Mouse (Mus musculus): Measurements from ENCODE around the gene Hoxa7.

The Hoxa7 gene

GRCm38 (mm10) chr6:52177806-52178205 is 43.8 kb downstream of the Hoxa7 start:
- in situ Hi-C loops (cut with MboI; ENCODE audit: low pct_unique_long_range_greater_than_20kb in 1 of 2, low sequenced_read_pairs in 2 of 2, unreplicated experiment in 1 of 2): no loop called here

GRCm38 (mm10) chr6:52177061-52177735 is 44.5 kb downstream of the Hoxa7 start, which contains the start of gene 5730596B20Rik:
TSS of gene 5730596B20Rik (plus strand) at chr6:52177498.
- in situ Hi-C loops (cut with MboI; ENCODE audit: low pct_unique_long_range_greater_than_20kb in 1 of 2, low sequenced_read_pairs in 2 of 2, unreplicated experiment in 1 of 2): no loop called here

- in situ Hi-C loops (cut with MboI; ENCODE audit: low pct_unique_long_range_greater_than_20kb in 1 of 2, low sequenced_read_pairs in 2 of 2, unreplicated experiment in 1 of 2): no loop called here
These were observed 45.3 kb downstream of the Hoxa7 start for GRCm38 (mm10) chr6:52176391-52176790.

GRCm38 (mm10) chr6:52175864-52176263 is 45.8 kb downstream of the Hoxa7 start:
- in situ Hi-C loops (cut with MboI; ENCODE audit: low pct_unique_long_range_greater_than_20kb in 1 of 2, low sequenced_read_pairs in 2 of 2, unreplicated experiment in 1 of 2): no loop called here

GRCm38 (mm10) chr6:52174968-52175751 is 46.5 kb downstream of the Hoxa7 start:
- in situ Hi-C loops (cut with MboI; ENCODE audit: low pct_unique_long_range_greater_than_20kb in 1 of 2, low sequenced_read_pairs in 2 of 2, unreplicated experiment in 1 of 2): no loop called here

DNA sequence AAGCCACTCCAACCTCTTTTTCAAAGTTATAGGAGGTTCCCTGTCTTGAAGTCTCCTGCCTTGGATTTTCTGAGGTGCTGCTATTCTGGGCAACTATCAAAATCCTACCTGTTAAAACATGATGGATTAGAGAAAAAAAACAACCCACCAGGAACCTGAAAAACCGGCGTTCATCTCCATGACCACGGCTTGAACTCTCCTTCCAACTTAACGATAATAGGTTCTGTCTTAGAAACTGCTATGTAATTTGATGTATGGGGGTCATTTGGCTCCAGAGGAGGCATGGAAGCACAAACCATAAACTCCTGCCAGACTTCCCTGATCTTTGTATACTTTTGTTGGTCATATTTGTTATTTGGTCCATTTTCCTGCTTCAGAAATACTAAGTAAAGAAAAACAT is 48.0 kb downstream of the Hoxa7 start:
- in situ Hi-C loops (cut with MboI; ENCODE audit: low pct_unique_long_range_greater_than_20kb in 1 of 2, low sequenced_read_pairs in 2 of 2, unreplicated experiment in 1 of 2): no loop called here

DNA sequence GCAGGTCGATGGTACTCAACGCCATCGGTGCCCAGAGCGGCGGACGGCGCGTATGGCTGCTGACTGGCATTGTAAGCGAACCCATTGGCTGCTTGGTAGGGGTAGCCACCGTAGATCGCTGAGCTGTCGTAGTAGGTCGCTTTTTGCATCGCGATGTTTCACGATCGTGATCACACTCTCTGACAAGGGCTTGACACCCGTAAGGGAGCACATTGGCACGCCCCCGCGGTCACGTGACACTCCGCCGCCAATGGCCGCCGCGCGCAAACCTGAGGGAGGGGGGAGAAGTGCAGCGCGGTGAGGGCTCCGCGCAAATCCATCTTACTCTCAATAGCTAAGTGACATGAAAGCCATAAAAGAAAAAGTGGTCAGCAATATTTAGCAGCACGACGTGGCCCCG is 49.2 kb downstream of the Hoxa7 start:
- in situ Hi-C loops (cut with MboI; ENCODE audit: low pct_unique_long_range_greater_than_20kb in 1 of 2, low sequenced_read_pairs in 2 of 2, unreplicated experiment in 1 of 2): no loop called here

DNA sequence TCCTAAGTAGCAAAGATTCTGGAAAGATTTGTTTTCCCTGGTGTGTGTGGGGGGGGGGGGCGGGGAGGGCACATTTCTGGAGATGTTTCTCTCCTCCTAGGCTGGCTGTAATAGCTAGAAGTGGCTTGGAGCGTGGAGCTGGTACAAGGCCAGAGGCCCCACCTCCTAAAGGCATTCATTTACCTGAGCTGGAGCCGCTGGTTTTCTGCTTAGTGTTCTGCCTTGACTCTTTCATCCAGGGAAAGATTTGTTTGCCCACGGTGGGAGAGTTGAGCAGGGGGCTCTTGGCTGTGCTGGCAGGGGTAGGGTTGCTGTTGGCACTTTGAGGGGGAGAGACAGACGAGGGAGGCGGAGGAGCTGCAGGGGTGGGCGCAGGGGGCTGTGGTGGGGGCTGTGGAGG is 49.7 kb downstream of the Hoxa7 start:
- in situ Hi-C loops (cut with MboI; ENCODE audit: low pct_unique_long_range_greater_than_20kb in 1 of 2, low sequenced_read_pairs in 2 of 2, unreplicated experiment in 1 of 2): no loop called here

DNA sequence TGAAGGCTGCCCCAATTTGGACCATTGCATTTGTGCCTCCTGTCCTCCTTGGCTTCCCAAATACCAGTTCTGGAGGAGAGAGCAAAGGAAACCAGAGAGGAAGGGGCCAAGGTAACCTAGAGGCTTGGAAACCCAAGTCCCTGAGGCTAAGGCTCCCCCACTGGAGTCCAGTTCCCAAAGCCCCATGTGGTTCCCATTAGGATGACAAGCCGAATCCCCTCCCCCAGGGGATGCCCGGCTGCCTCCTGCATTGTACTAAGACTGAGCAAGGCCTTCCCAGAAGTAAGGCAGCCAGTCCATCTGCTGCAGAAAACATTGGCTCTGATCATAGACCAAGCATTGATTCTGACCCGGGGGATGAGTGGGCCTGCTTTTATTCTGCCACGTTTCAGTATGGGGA is 50.3 kb downstream of the Hoxa7 start:
- in situ Hi-C loops (cut with MboI; ENCODE audit: low pct_unique_long_range_greater_than_20kb in 1 of 2, low sequenced_read_pairs in 2 of 2, unreplicated experiment in 1 of 2): no loop called here

GRCm38 (mm10) chr6:52170898-52171223 is 50.8 kb downstream of the Hoxa7 start:
- in situ Hi-C loops (cut with MboI; ENCODE audit: low pct_unique_long_range_greater_than_20kb in 1 of 2, low sequenced_read_pairs in 2 of 2, unreplicated experiment in 1 of 2): no loop called here

- in situ Hi-C loops (cut with MboI; ENCODE audit: low pct_unique_long_range_greater_than_20kb in 1 of 2, low sequenced_read_pairs in 2 of 2, unreplicated experiment in 1 of 2): no loop called here
These were observed 51.3 kb downstream of the Hoxa7 start for GRCm38 (mm10) chr6:52170166-52170897.

DNA sequence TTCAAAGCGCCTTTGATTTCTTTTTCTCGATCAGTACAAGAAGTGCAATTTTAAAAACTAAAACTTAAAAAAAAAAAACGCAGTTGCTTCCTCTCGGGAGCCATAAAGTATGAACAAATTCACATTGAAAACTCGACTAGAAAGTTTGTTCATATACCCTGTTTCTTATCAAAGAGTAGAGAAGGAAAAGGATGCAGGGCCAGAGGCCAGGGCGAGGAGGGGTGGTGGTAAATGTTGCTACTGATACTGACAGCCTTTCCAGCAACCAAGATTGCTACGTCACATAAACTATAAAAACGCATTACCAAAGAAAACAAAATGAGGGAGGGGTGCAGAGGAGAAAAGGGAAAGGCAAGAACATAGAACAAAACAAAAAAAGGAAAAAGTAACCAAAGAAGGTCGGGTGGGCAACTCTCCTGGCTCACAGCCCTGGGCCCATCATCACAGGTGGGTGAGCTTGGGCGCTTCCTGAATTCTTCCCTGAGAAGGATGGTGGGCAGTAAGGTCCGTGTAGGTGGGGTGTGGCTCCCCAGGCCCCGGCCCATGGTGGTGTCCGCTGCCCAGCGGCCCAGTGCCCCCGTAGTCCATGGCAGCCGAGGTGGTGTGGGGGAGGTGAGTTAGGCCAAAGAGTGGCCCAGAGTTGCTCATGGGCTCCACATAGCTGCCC is 52.0 kb downstream of the Hoxa7 start:
- in situ Hi-C loops (cut with MboI; ENCODE audit: low pct_unique_long_range_greater_than_20kb in 1 of 2, low sequenced_read_pairs in 2 of 2, unreplicated experiment in 1 of 2): loop anchor here in 1 of 2 experiments (5.0 kb wide), 1 partner anchor 78 kb away; the partner anchor contains the start of gene Hoxa11

- in situ Hi-C loops (cut with MboI; ENCODE audit: low pct_unique_long_range_greater_than_20kb in 1 of 2, low sequenced_read_pairs in 2 of 2, unreplicated experiment in 1 of 2): loop anchor here in 1 of 2 experiments (5.0 kb wide), 1 partner anchor 79 kb away; the partner anchor contains the start of gene Hoxa11
These were observed 53.2 kb downstream of the Hoxa7 start for GRCm38 (mm10) chr6:52168191-52169055.

GRCm38 (mm10) chr6:52167736-52168161 is 53.9 kb downstream of the Hoxa7 start:
- in situ Hi-C loops (cut with MboI; ENCODE audit: low pct_unique_long_range_greater_than_20kb in 1 of 2, low sequenced_read_pairs in 2 of 2, unreplicated experiment in 1 of 2): loop anchor here in 1 of 2 experiments (5.0 kb wide), 1 partner anchor 80 kb away; the partner anchor contains the start of gene Hoxa11

DNA sequence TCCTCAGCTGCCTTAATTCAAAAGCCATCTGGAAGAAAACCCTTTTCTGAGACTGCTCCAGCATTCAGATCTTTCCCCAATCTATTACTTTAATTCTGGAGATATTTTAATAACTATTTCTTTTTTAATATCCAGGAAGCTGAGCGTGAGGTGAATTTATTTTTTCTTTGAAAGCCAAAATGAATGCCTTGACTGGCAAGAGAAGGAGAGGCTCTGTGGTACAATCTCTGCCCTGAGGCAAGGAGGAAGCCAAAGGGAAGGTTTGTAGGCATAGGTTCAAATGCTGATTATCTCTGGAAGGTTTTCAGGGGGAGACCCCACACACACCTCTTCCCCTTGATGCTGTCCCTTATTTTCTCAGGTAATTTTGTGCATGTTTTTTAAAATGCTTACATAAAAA is 54.5 kb downstream of the Hoxa7 start:
- in situ Hi-C loops (cut with MboI; ENCODE audit: low pct_unique_long_range_greater_than_20kb in 1 of 2, low sequenced_read_pairs in 2 of 2, unreplicated experiment in 1 of 2): loop anchor here in 1 of 2 experiments (5.0 kb wide), 1 partner anchor 80 kb away; the partner anchor contains the start of gene Hoxa11

GRCm38 (mm10) chr6:52166431-52167077 is 55.1 kb downstream of the Hoxa7 start:
- in situ Hi-C loops (cut with MboI; ENCODE audit: low pct_unique_long_range_greater_than_20kb in 1 of 2, low sequenced_read_pairs in 2 of 2, unreplicated experiment in 1 of 2): loop anchor here in 1 of 2 experiments (5.0 kb wide), 1 partner anchor 81 kb away; the partner anchor contains the start of gene Hoxa11

All from mouse embryonic stem cell (cell line).